Mouse (Mus musculus) lung, postnatal 0 days (tissue): Measurements from ENCODE around the gene Dgkk. TPM values are rescaled to one million over a fixed set of nuclear protein-coding genes. Genes with fewer than 3 reads are reported as not detected.
"Not testable (repeated sequence)": the region's sequence is repeated elsewhere in the genome, so short reads cannot be mapped to it uniquely, and the experiment has no call there.

Experiments
- ATAC-seq: fragments of 200-750 bp; cut with Nextera tagmentation; 2 replicates; pipeline ENCODE4 v1.8.0; 2017; ENCODE audit warnings: moderate library complexity
- DNase-seq: peaks from one replicate; pipeline ENCODE4 v3.0.0-alpha.2; 2016; ENCODE audit warnings: low spot score
- H3K27ac ChIP-seq: fragments of 300-500 bp; sonication (generic); 2 replicates; pipeline ENCODE4 v1.5.1; 2014; ENCODE audit warnings: antibody characterized with exemption, mild to moderate bottlenecking, low read length, mixed read lengths
- H3K27me3 ChIP-seq: fragments of 300-500 bp; sonication (generic); replicated peaks from 2 replicates; pipeline ENCODE4 v1.6.1; 2014; ENCODE audit warnings: low read length, mixed read lengths; ENCODE audit not compliant: insufficient read depth
- H3K36me3 ChIP-seq: fragments of 300-500 bp; sonication (generic); 2 replicates; pipeline ENCODE4 v1.6.1; 2014; ENCODE audit warnings: low read length, mixed read lengths; ENCODE audit not compliant: insufficient read depth
- H3K4me1 ChIP-seq: fragments of 300-500 bp; sonication (generic); 2 replicates; pipeline ENCODE4 v1.6.1; 2014; ENCODE audit warnings: antibody characterized with exemption, low read depth, low read length, mixed read lengths; ENCODE audit not compliant: insufficient read depth
- H3K4me2 ChIP-seq: fragments of 300-500 bp; sonication (generic); replicated peaks from 2 replicates; pipeline ENCODE4 v1.6.1; 2014; ENCODE audit warnings: low read depth, mild to moderate bottlenecking, low read length, moderate library complexity, mixed read lengths
- H3K4me3 ChIP-seq: fragments of 300-500 bp; sonication (generic); 2 replicates; pipeline ENCODE4 v1.5.1; 2014; ENCODE audit warnings: low read depth, low read length
- H3K9ac ChIP-seq: fragments of 300-500 bp; sonication (generic); replicated peaks from 2 replicates; pipeline ENCODE4 v1.6.1; 2014; ENCODE audit warnings: low read depth, mild to moderate bottlenecking
- H3K9me3 ChIP-seq: fragments of 300-500 bp; sonication (generic); 2 replicates; pipeline ENCODE4 v1.6.1; 2016; ENCODE audit warnings: low read length, mixed read lengths
- CTCF ChIP-seq: IDR thresholded peaks from 2 replicates; pipeline ENCODE4 v1.5.1; 2016; ENCODE audit warnings: antibody characterized with exemption, mild to moderate bottlenecking
- EP300 ChIP-seq: IDR thresholded peaks from 2 replicates; pipeline ENCODE4 v1.6.1; 2016; ENCODE audit warnings: antibody characterized with exemption, mild to moderate bottlenecking, control low read depth
- WGBS: fragments of 180-500 bp; shearing (Covaris S2); extraction: QIAGEN DNeasy Blood & Tissue Kit; methylation state at CpG from one replicate; pipeline ENCODE4 v1.1.7; 2014; 5-methylcytosine and 5-hydroxymethylcytosine counted together
- polyA plus RNA-seq: library from polyadenylated mRNA; unstranded; fragments of >200 nt; fragmentation: Nextera tagmentation; extraction: Ambion mirVana; gene quantifications from 2 replicates; pipeline ENCODE4 v1.2.1, GENCODE M21; 2015

The Dgkk gene
- 0.08 TPM in 2 replicates for polyA plus RNA-seq

- Histone ChIP-seq H3K4me3 (peak within 1 kb of the TSS; percentile 26), H3K4me2 (peak within 1 kb of the TSS; percentile 51)
- H3K27me3 ChIP-seq, H3K27ac ChIP-seq, H3K36me3 ChIP-seq, ATAC-seq, H3K4me1 ChIP-seq, H3K9me3 ChIP-seq, H3K9ac ChIP-seq, DNase-seq: not testable (repeated sequence)
- 28% methylated on average over 7 of the region's 30 CpGs for whole genome bisulfite sequencing
Measured at GRCm38 (mm10) chrX:6779006-6779405, at the start of gene Dgkk. TSS of gene Dgkk (plus strand) at chrX:6779306.

- H3K27me3 ChIP-seq, result no peaks in the 10 kb centered on the region
- no peaks in the 10 kb centered on the region for H3K9me3 ChIP-seq
- H3K4me3 ChIP-seq, result no peak overlapping the region
- no peak for ATAC-seq
- H3K4me1 ChIP-seq, result no peaks in the 10 kb centered on the region
- no peak for DNase-seq
- H3K4me2 ChIP-seq, result no peak overlapping the region
- no peak overlapping the region for H3K9ac ChIP-seq
- 69% methylated on average over 3 of the region's 3 CpGs for WGBS
- no peak overlapping the region for H3K27ac ChIP-seq
- TF ChIP-seq EP300, result no peak
- no peaks in the 10 kb centered on the region for H3K36me3 ChIP-seq
Measured at GRCm38 (mm10) chrX:6733998-6734397, 45.1 kb upstream of the Dgkk start.

GRCm38 (mm10) chrX:6750714-6751113 lies 28.4 kb upstream of the Dgkk start:
- Histone ChIP-seq H3K9me3 (no peaks in the 10 kb centered on the region), H3K4me2 (no peak overlapping the region), H3K4me3 (no peak overlapping the region), H3K27ac (no peak overlapping the region), H3K4me1 (no peaks in the 10 kb centered on the region), H3K36me3 (no peaks in the 10 kb centered on the region), H3K27me3 (no peaks in the 10 kb centered on the region), H3K9ac (no peak overlapping the region)
- WGBS, result 39% methylated on average over 1 of the region's 1 CpGs
- no peak for DNase-seq
- no peak for ATAC-seq
- no peak for TF ChIP-seq EP300
- no peak for TF ChIP-seq CTCF

- Histone ChIP-seq H3K4me3 (no peak overlapping the region), H3K36me3 (no peaks in the 10 kb centered on the region), H3K4me1 (no peaks in the 10 kb centered on the region), H3K27me3 (no peaks in the 10 kb centered on the region), H3K27ac (no peak overlapping the region), H3K4me2 (no peak overlapping the region), H3K9ac (no peak overlapping the region), H3K9me3 (no peaks in the 10 kb centered on the region)
- ATAC-seq (no peak), DNase-seq (no peak)
- WGBS, result 46% methylated on average over 6 of the region's 6 CpGs
- TF ChIP-seq CTCF (no peak), EP300 (no peak)
Measured at GRCm38 (mm10) chrX:6751549-6752047, 27.5 kb upstream of the Dgkk start.

- H3K9ac ChIP-seq, result no peak overlapping the region
- no peaks in the 10 kb centered on the region; the same call in 1 of the 2 replicates for H3K27me3 ChIP-seq
- H3K9me3 ChIP-seq, result no peaks in the 10 kb centered on the region
- H3K4me3 ChIP-seq, result no peak overlapping the region
- ATAC-seq (no peak), DNase-seq (no peak)
- WGBS, result 19% methylated on average over 12 of the region's 13 CpGs
- H3K4me1 ChIP-seq, result no peaks in the 10 kb centered on the region
- H3K4me2 ChIP-seq, result peak overlapping the region; percentile 51; the same call in 1 of the 2 replicates
- H3K36me3 ChIP-seq, result no peaks in the 10 kb centered on the region
- TF ChIP-seq CTCF (no peak), EP300 (no peak)
- H3K27ac ChIP-seq, result no peak overlapping the region
Measured at GRCm38 (mm10) chrX:6777489-6778249, 1.4 kb upstream of the Dgkk start.

- TF ChIP-seq EP300 (no peak), CTCF (no peak)
- Histone ChIP-seq H3K9me3 (no peaks in the 10 kb centered on the region), H3K4me3 (peak overlapping the region; percentile 26), H3K4me1 (no peaks in the 10 kb centered on the region), H3K9ac (no peak overlapping the region), H3K27me3 (no peaks in the 10 kb centered on the region; the same call in 1 of the 2 replicates), H3K36me3 (no peaks in the 10 kb centered on the region), H3K27ac (no peak overlapping the region), H3K4me2 (peak overlapping the region; percentile 51)
- peak; percentile 72 for ATAC-seq
- WGBS, result 6% methylated on average over 20 of the region's 24 CpGs
- peak; percentile 38 for DNase-seq
Measured at GRCm38 (mm10) chrX:6778250-6778637, 862 bp upstream of the Dgkk start.
